Mouse (Mus musculus) cerebellum, adult (tissue): Measurements from ENCODE around the gene Zfc3h1.

ENCODE experiments used
- ATAC-seq: cut with Nextera tagmentation; 2 replicates; pipeline ENCODE4 v1.9.2; 2017; ENCODE audit warnings: mild to moderate bottlenecking, moderate library complexity, mixed read lengths; ENCODE audit not compliant: insufficient number of reproducible peaks, low FRiP score, low TSS enrichment

Gene Zfc3h1

GRCm38 (mm10) chr10:115384221-115385017 lies at the start of gene Zfc3h1, which contains the start of gene Thap2:
Gene Zfc3h1, plus strand, starts transcription at chr10:115384959.
Gene Thap2, minus strand, starts transcription at chr10:115384443.
- ATAC-seq = peak; percentile 99

GRCm38 (mm10) chr10:115336901-115337300 lies 47.9 kb upstream of the Zfc3h1 start:
- ATAC-seq = no peak

- no peak for ATAC-seq
Measured at GRCm38 (mm10) chr10:115339820-115340328, 44.9 kb upstream of the Zfc3h1 start.

GRCm38 (mm10) chr10:115342771-115343425 lies 41.9 kb upstream of the Zfc3h1 start:
- no peak for ATAC-seq

GRCm38 (mm10) chr10:115346444-115346843 lies 38.3 kb upstream of the Zfc3h1 start:
- no peak for ATAC-seq

- no peak for ATAC-seq
Measured at GRCm38 (mm10) chr10:115348131-115348530, 36.6 kb upstream of the Zfc3h1 start.

GRCm38 (mm10) chr10:115349029-115349428 lies 35.7 kb upstream of the Zfc3h1 start:
- no peak for ATAC-seq

GRCm38 (mm10) chr10:115349509-115349908 lies 35.2 kb upstream of the Zfc3h1 start:
- no peak for ATAC-seq

- ATAC-seq = no peak
Measured at GRCm38 (mm10) chr10:115350810-115351397, 33.9 kb upstream of the Zfc3h1 start.

GRCm38 (mm10) chr10:115354553-115354952 lies 30.2 kb upstream of the Zfc3h1 start:
- ATAC-seq = no peak

GRCm38 (mm10) chr10:115355016-115355415 lies 29.7 kb upstream of the Zfc3h1 start:
- no peak for ATAC-seq

GRCm38 (mm10) chr10:115356106-115356505 lies 28.7 kb upstream of the Zfc3h1 start:
- no peak for ATAC-seq

GRCm38 (mm10) chr10:115358216-115358919 lies 26.4 kb upstream of the Zfc3h1 start:
- ATAC-seq = no peak

- ATAC-seq = no peak
Measured at GRCm38 (mm10) chr10:115359066-115359465, 25.7 kb upstream of the Zfc3h1 start.

GRCm38 (mm10) chr10:115361840-115362622 lies 22.7 kb upstream of the Zfc3h1 start, which contains the start of gene Tmem19:
Gene Tmem19, minus strand, starts transcription at chr10:115362501.
- peak; percentile 97 for ATAC-seq

- ATAC-seq = no peak
Measured at GRCm38 (mm10) chr10:115362623-115362964, 22.2 kb upstream of the Zfc3h1 start.

- no peak for ATAC-seq
Measured at GRCm38 (mm10) chr10:115363151-115363550, 21.6 kb upstream of the Zfc3h1 start.

- ATAC-seq = no peak
Measured at GRCm38 (mm10) chr10:115381506-115382084, 3.2 kb upstream of the Zfc3h1 start.
